Mouse (Mus musculus) liver, adult 2 months (tissue): ENCODE data around the gene Gpc3.

Experiments used
- CTCF ChIP-seq: fragments of 200-500 bp; IDR thresholded peaks from 2 replicates; pipeline ENCODE4 v1.5.1; 2011; ENCODE audit warnings: low read depth, low read length, control low read depth
- POLR2A ChIP-seq: fragments of 200-500 bp; IDR thresholded peaks from 2 replicates; pipeline ENCODE4 v1.6.1; 2011; ENCODE audit warnings: low read length, control low read depth; ENCODE audit not compliant: insufficient read depth; ENCODE audit errors: extremely low read depth

DNA sequence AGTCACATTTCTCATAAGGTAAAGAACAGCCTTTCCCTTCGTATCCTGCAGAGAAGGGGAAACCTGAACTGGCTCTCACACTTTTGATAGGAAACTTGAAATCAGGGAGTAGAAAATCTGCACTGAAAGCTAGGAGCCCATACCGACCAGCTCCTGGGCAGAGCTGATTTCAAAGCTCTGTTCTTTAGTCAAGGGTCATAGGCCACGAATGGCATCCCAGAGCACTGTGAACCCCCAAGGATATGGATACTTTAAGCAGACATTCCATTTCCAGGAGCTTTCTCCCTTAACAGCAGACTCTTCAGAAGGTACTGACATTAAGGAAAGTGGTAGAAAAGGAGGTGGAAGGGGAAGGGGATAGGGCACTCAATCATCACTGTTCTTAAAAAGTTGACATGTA is 165.3 kb downstream of the Gpc3 start:
- no peak for TF ChIP-seq CTCF
- no peak for TF ChIP-seq POLR2A
